Mouse (Mus musculus): ENCODE measurements around the gene Lacc1. TPM values are rescaled to one million over a fixed set of nuclear protein-coding genes. Genes with fewer than 3 reads are reported as not detected.

The Lacc1 gene
- 6.9 TPM in 2 replicates for polyA plus RNA-seq (2015; fragmentation: Nextera tagmentation; extraction: Ambion mirVana)

DNA sequence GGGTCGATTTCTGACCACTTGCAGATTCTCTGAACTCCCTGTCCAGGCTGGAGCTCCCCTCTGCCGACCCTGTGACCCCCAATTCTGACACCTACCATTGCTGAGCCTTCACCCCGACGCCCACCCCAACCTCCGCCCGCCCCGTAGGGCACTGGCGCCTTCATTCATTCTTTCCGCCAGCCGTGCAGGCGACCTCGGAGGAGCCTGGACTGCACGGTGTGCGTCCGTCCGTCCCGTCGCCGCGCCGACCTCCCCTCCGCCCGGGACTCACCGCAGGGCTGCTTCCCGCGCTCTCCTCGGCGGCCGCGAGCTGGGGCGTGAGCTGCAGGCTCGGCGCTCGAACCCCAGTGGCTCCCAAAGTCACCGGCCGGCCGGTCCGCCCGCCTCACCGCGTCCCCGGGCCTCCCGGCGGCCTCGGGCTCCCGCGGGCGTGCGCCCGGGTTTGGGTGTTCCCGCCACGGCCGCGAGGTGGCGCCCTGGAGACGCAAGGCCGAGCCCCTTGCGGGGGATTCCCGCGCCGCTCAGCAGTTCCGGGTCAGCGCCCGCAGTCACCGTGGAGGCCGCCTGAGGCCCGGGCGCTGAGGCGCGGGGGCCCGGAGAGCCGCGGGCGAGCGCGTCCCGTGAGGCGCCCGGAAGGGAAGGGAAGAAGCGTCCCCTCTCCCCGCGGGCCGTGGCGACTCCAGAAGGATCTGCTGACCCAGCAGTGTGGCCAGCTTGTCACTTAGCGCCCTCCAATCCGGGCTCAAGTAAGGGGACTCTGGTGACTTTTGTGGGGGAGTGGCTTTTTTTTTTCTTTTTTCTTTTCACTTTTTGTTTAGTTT lies at the start of gene Lacc1, which contains the start of gene Ccdc122:
TSS of gene Lacc1 (minus strand) at position 679 of the 821 bp plus-strand sequence.
TSS of gene Ccdc122 (plus strand) at position 547 of the 821 bp plus-strand sequence.
- no peak within 1 kb of the TSS for H3K27ac ChIP-seq (replicated peaks)
- peak within 1 kb of the TSS; percentile 76 for H3K4me3 ChIP-seq
- 0 out of 2 replicates have a peak, but pooled peaks have one; percentile 45 for ATAC-seq (ENCODE audit: extremely low read depth, insufficient number of reproducible peaks, low FRiP score, low TSS enrichment)
- peaks cover 37% of the 10 kb centered on the region for H3K4me1 ChIP-seq
- peak within 1 kb of the TSS; percentile 83 for H3K4me2 ChIP-seq
- H3K9me3 ChIP-seq = no peaks in the 10 kb centered on the region
- no peaks in the 10 kb centered on the region for H3K36me3 ChIP-seq
- peak within 1 kb of the TSS; percentile 87 for H3K9ac ChIP-seq
- no peaks in the 10 kb centered on the region for H3K27me3 ChIP-seq (replicated peaks)
- WGBS = under 1% methylated on average over 86 of the region's 86 CpGs

DNA sequence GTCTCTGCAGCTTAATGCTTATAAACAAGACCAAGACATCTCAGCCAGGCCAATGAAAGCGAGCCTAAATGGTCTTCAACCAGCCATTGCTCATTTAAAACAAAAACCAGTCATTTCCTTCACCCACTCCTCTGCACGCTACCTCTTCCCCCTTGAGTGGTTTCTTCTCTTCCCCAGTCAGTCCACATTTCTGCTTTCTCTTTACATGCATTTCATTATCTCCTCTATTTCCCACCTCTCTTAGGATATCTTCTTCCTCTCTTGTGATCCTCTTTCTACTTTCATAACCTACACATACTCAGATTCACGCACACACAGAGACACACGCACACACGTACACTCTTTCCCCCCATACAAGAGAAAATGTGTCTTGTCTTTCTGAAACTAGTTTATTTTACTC lies 44.5 kb upstream of the Lacc1 start:
- 79% methylated on average over 5 of the region's 5 CpGs for WGBS
- no peak overlapping the region for H3K9ac ChIP-seq
- H3K27ac ChIP-seq (replicated peaks) = no peak overlapping the region
- no peak for ATAC-seq (ENCODE audit: extremely low read depth, insufficient number of reproducible peaks, low FRiP score, low TSS enrichment)
- H3K27me3 ChIP-seq (replicated peaks) = no peaks in the 10 kb centered on the region
- H3K9me3 ChIP-seq = no peaks in the 10 kb centered on the region
- no peak overlapping the region for H3K4me2 ChIP-seq
- H3K4me1 ChIP-seq = no peaks in the 10 kb centered on the region
- H3K4me3 ChIP-seq = no peak overlapping the region
- no peaks in the 10 kb centered on the region for H3K36me3 ChIP-seq

DNA sequence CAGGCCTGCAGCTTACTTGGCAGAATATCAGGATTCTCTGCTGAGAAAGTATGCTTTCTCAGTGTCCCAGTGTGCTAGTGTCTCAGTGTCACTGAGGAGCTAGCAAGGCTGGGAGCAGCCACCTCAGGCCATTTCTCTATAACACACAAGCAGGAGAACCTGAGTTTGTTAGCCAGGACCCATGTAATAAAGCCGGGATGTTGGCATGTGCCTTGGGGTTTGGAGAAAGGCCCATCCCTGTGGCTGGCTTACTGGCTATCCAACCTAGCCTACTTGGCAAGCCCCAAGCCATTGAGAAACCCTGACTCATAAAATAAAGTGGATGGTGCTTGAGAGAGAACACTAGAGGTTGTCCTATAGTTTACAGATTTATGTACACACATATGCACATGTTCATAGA lies 32.7 kb upstream of the Lacc1 start:
- Histone ChIP-seq H3K27ac (replicated peaks) (no peak overlapping the region), H3K4me2 (no peak overlapping the region), H3K9ac (no peak overlapping the region), H3K4me3 (no peak overlapping the region), H3K4me1 (no peaks in the 10 kb centered on the region), H3K9me3 (no peaks in the 10 kb centered on the region), H3K36me3 (no peaks in the 10 kb centered on the region), H3K27me3 (replicated peaks) (no peaks in the 10 kb centered on the region)
- 72% methylated on average over 1 of the region's 1 CpGs for WGBS
- ATAC-seq (ENCODE audit: extremely low read depth, insufficient number of reproducible peaks, low FRiP score, low TSS enrichment) = no peak

DNA sequence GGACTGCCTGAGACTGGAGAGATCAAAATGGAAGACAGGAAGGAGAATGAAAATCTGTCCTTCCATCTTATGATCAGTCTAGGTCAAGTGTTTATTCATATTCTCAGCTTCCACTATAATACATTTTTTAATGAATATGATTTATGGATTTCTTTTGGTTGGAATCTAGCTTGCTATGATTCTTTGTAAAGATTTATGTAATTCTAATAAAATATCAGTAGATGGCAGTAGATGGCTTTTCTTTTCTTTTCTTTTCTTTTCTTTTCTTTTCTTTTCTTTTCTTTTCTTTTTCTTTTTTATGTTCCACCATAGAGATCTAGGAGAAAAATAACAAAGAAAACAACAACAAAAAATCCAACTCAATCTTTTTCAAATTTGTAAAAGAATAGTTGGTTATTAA lies 16.6 kb upstream of the Lacc1 start:
- no peak for ATAC-seq (ENCODE audit: extremely low read depth, insufficient number of reproducible peaks, low FRiP score, low TSS enrichment)
- no peak overlapping the region for H3K4me2 ChIP-seq
- H3K27ac ChIP-seq (replicated peaks) = no peak overlapping the region
- H3K4me3 ChIP-seq = no peak overlapping the region
- H3K9ac ChIP-seq = no peak overlapping the region
- H3K9me3 ChIP-seq = 0 out of 2 replicates have a peak, but pooled peaks cover 5% of the 10 kb centered on the region
- H3K4me1 ChIP-seq = no peaks in the 10 kb centered on the region
- no peaks in the 10 kb centered on the region for H3K36me3 ChIP-seq
- 0 out of 2 replicates have a peak, but pooled peaks cover 4% of the 10 kb centered on the region for H3K27me3 ChIP-seq (replicated peaks)

DNA sequence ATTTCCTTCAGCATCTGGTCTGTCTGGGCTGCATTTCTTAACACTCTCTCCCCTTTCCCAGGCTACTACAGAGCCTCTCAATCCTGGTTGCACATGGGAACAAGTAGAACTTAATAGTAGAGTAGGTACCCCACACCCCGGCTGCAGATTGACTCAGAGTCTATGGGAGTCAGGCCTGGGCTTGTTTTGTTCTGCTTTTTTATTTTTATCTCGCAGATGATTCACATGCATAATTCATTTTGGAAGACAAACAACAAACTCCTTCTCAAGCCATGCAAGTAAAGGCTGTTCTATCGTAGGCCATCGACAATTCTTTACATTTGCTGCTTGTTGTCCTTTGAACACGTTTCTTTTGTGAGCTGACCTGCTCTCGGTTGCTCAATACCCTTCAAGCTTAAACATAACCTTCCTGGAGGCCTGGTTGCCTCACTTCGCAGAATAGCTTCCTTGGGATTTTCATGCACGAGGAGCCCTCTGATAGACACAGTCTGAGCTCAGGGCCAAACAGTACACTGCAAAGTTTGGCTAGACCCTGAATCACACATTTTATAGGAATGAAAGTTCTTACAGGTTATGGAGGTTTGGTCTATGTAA lies 1.2 kb upstream of the Lacc1 start:
- Histone ChIP-seq H3K9ac (no peak overlapping the region), H3K4me3 (no peak overlapping the region), H3K27ac (replicated peaks) (no peak overlapping the region), H3K9me3 (no peaks in the 10 kb centered on the region), H3K4me1 (peaks cover 22% of the 10 kb centered on the region), H3K27me3 (replicated peaks) (no peaks in the 10 kb centered on the region), H3K4me2 (no peak overlapping the region), H3K36me3 (no peaks in the 10 kb centered on the region)
- WGBS = 84% methylated on average over 8 of the region's 8 CpGs
- no peak for ATAC-seq (ENCODE audit: extremely low read depth, insufficient number of reproducible peaks, low FRiP score, low TSS enrichment)

DNA sequence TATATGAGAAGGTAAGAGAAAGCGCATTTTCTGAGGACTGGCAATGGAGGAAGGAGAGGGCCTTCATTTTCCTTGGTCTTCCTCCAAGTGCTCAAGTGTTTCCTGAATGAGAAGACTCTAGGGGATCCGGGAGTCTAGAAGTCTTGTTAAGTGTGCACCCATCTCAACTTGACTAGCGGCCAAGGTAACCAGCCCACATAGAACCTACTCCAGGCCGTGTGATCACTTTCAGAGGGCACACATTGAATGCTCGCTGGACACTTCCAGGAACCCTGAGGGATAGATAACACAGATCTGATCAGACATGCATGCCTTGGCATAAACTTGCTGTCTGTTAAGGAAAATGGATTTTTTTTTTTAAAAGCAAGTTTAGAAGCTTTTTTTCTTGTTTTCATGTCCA lies 626 bp upstream of the Lacc1 start:
- no peak for ATAC-seq (ENCODE audit: extremely low read depth, insufficient number of reproducible peaks, low FRiP score, low TSS enrichment)
- Histone ChIP-seq H3K9me3 (no peaks in the 10 kb centered on the region), H3K4me1 (peaks cover 28% of the 10 kb centered on the region), H3K27me3 (replicated peaks) (no peaks in the 10 kb centered on the region), H3K4me3 (no peak overlapping the region), H3K27ac (replicated peaks) (no peak overlapping the region), H3K36me3 (no peaks in the 10 kb centered on the region), H3K4me2 (peak overlapping the region; percentile 83), H3K9ac (no peak overlapping the region)
- 77% methylated on average over 5 of the region's 5 CpGs for WGBS

DNA sequence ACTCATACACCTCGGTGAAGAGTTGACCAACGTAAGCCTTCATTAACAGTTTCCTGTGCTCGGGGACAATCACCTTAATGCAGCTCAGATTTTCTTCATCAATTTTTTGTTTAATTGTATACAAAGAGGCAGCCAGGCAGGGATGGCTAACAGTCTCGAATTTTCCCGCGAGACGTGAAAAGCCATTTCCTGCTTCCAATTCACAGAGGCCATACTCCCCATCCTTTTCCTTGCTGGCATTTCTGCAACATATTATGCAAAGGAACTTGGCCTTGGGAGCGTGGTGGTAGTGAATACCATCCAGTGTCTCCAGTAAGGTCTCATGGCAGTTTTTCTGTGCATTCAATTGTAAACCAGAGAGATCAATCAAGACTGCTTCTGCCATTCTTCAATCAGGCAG lies 1.7 kb downstream of the Lacc1 start:
- H3K4me2 ChIP-seq = no peak overlapping the region
- WGBS = 85% methylated on average over 8 of the region's 8 CpGs
- H3K9ac ChIP-seq = no peak overlapping the region
- H3K9me3 ChIP-seq = no peaks in the 10 kb centered on the region
- H3K27ac ChIP-seq (replicated peaks) = no peak overlapping the region
- H3K36me3 ChIP-seq = no peaks in the 10 kb centered on the region
- no peaks in the 10 kb centered on the region for H3K27me3 ChIP-seq (replicated peaks)
- ATAC-seq (ENCODE audit: extremely low read depth, insufficient number of reproducible peaks, low FRiP score, low TSS enrichment) = no peak
- peaks cover 38% of the 10 kb centered on the region for H3K4me1 ChIP-seq
- H3K4me3 ChIP-seq = no peak overlapping the region

DNA sequence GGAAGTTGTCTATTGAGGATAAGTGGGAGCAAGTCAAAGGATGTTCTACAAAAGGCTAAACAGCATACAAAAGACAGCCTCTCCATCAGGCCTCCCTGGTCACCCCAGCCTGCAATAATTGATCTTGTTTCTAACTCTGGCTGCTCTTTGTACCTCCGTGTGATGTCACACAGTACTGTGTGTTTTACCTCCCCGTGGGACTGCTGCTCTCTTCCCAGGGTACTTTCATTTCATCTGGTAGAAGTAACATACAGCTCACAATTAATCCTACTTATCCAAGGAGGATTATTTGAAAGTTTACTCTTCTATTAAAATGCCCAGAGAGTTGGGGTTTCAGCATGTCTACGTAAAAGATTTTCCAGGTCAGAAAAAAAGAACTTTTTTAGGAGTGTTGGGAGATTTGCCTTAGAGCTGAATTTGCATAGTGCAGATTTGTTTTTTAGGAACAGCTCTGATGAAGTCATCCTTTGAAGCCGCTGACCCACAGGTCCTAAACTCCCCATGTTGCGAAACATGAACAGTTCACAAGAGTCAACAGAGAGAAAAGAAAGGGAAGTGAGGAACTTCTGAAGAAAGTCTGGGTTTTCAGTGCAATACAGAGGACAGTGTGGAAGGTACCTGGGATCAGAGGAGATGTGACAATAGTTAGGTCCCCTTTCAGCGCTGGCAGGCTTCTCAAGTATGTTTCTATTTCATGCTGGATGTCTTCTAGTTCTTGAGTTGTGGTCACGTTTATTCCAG lies 2.4 kb downstream of the Lacc1 start:
- no peak overlapping the region for H3K4me2 ChIP-seq
- H3K36me3 ChIP-seq = no peaks in the 10 kb centered on the region
- H3K4me3 ChIP-seq = no peak overlapping the region
- H3K27me3 ChIP-seq (replicated peaks) = no peaks in the 10 kb centered on the region
- 73% methylated on average over 7 of the region's 7 CpGs for WGBS
- H3K27ac ChIP-seq (replicated peaks) = no peak overlapping the region
- no peaks in the 10 kb centered on the region for H3K9me3 ChIP-seq
- no peak overlapping the region for H3K9ac ChIP-seq
- H3K4me1 ChIP-seq = peaks cover 42% of the 10 kb centered on the region
- no peak for ATAC-seq (ENCODE audit: extremely low read depth, insufficient number of reproducible peaks, low FRiP score, low TSS enrichment)

DNA sequence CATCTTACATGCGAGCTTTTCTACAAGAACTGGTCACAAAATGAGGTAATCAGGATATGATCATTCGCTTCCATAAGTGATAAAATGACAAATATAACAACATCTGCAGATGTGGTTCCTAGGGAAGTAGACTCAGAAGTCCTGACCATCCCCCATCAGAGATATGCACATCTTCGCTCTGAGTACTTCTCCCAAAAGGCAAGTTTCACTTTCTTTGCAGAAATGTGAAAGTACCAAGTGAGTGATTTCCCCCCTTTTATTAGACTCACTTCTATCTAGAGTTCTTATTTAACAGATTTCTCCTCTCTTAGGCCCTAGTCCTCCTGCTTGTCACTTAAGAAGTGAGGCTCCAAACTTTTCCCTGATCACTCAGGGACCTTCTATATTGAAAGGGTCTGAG lies 3.3 kb downstream of the Lacc1 start:
- Histone ChIP-seq H3K27me3 (replicated peaks) (no peaks in the 10 kb centered on the region), H3K36me3 (no peaks in the 10 kb centered on the region), H3K4me3 (no peak overlapping the region), H3K4me2 (no peak overlapping the region), H3K9me3 (no peaks in the 10 kb centered on the region), H3K9ac (no peak overlapping the region), H3K4me1 (peaks cover 44% of the 10 kb centered on the region), H3K27ac (replicated peaks) (no peak overlapping the region)
- 81% methylated on average over 3 of the region's 3 CpGs for WGBS
- no peak for ATAC-seq (ENCODE audit: extremely low read depth, insufficient number of reproducible peaks, low FRiP score, low TSS enrichment)

DNA sequence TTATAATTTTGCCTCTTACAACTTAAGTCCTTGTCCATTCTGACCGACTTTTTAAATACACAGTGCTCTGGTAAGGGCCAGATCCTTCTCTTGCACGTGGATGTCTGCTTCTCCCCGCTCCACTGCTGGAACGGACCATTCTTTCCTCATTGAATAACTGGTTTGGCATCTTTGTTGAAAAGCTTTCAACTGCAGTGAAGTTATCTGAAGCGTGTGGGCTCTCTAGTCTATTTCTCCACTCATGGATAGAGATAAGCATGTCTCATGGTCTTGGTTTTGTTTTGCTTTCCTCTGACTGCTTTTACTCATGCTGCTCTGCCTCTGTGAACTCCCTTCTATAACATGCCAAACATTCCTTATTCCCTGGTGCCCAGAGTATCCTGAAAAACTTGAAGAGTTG lies 4.3 kb downstream of the Lacc1 start:
- Histone ChIP-seq H3K4me2 (peak overlapping the region; percentile 38), H3K9me3 (no peaks in the 10 kb centered on the region), H3K27me3 (replicated peaks) (no peaks in the 10 kb centered on the region), H3K4me1 (peaks cover 44% of the 10 kb centered on the region), H3K36me3 (no peaks in the 10 kb centered on the region), H3K27ac (replicated peaks) (peak overlapping the region; percentile 26; the same call in 1 of the 2 replicates), H3K4me3 (no peak overlapping the region), H3K9ac (no peak overlapping the region)
- peak; percentile 10; the same call in 1 of the 2 replicates for ATAC-seq (ENCODE audit: extremely low read depth, insufficient number of reproducible peaks, low FRiP score, low TSS enrichment)
- WGBS = 22% methylated on average over 5 of the region's 5 CpGs

DNA sequence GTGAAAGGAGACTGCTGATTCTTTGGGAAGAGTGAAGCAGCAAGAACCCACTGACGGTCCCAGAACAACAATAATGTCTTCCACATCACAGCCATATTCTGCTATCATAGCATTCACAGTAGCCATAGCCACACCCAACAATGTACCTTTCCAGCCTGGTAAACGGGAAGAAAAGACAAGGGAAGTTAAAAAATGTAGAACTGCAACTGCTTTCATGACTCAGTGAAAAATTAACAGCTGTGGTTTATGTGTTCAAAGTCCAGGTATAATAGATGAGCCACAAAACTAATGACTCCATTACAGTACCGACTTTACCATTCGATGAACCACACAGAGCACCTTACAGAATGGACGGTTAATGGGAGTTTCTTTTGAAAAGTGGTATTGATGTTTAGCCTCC lies 5.9 kb downstream of the Lacc1 start:
- Histone ChIP-seq H3K27me3 (replicated peaks) (no peaks in the 10 kb centered on the region), H3K4me3 (no peak overlapping the region), H3K36me3 (no peaks in the 10 kb centered on the region), H3K4me1 (peaks cover 40% of the 10 kb centered on the region), H3K27ac (replicated peaks) (no peak overlapping the region), H3K4me2 (no peak overlapping the region), H3K9ac (no peak overlapping the region), H3K9me3 (peaks cover 4% of the 10 kb centered on the region; the same call in 1 of the 2 replicates)
- ATAC-seq (ENCODE audit: extremely low read depth, insufficient number of reproducible peaks, low FRiP score, low TSS enrichment) = no peak
- WGBS = 82% methylated on average over 5 of the region's 5 CpGs
